Mouse (Mus musculus) layer of hippocampus, adult 8-10 months (tissue): ENCODE data around the gene Zfp637. TPM values are rescaled to one million over a fixed set of nuclear protein-coding genes. Genes with fewer than 3 reads are reported as not detected.

Experiments
- total RNA-seq, 4 experiments: library from RNA; stranded (reverse); gene quantifications; 2 replicates each; pipeline ENCODE4 v1.2.4; 2022

Zfp637 gene
- total RNA-seq, 4 experiments from 2014 or later: 48.0 to 51.4 (median 50.4) TPM

Other genes starting within 250 kb of the Zfp637 start
- 10 to 100 TPM; 32.3 to 45.5 (median 38.4) TPM for gene Zfp239, start 20.9 kb downstream of the Zfp637 start, total RNA-seq
- gene Hnrnpf, start 59.1 kb downstream of the Zfp637 start, total RNA-seq: 100 to 1,000 TPM; 119 to 160 (median 148) TPM
- gene Fxyd4, start 96.5 kb downstream of the Zfp637 start, total RNA-seq: not detected
- gene Rasgef1a, start 170.3 kb downstream of the Zfp637 start, total RNA-seq: 100 to 1,000 TPM; 183 to 212 (median 202) TPM